Mouse (Mus musculus): ENCODE data around the gene Cbx7. TPM values are rescaled to one million over a fixed set of nuclear protein-coding genes. Genes with fewer than 3 reads are reported as not detected.

The Cbx7 gene
- polyA plus RNA-seq (2012; rRNA removed; ENCODE audit: low replicate concordance), result 26.7 and 34.0 TPM in 2 replicates

GRCm38 (mm10) chr15:79970940-79971339 lies at the start of gene Cbx7:
Cbx7 (minus strand) TSS chr15:79971119.

GRCm38 (mm10) chr15:80014321-80015210 lies 43.6 kb upstream of the Cbx7 start, which contains the start of gene Pdgfb:
Pdgfb (minus strand) TSS chr15:80014977.

GRCm38 (mm10) chr15:79891436-79892212 lies 79.3 kb downstream of the Cbx7 start, which contains the start of gene Apobec3:
Apobec3 (plus strand) TSS chr15:79891659.

Other genes starting within 250 kb of the Cbx7 start
- 90.4 and 103 TPM in 2 replicates for gene Sun2, start 228.6 kb downstream of the Cbx7 start, polyA plus RNA-seq (2012; rRNA removed; ENCODE audit: low replicate concordance)
- 32.6 and 59.1 TPM in 2 replicates for gene Dnal4, start 193.3 kb downstream of the Cbx7 start, polyA plus RNA-seq (2012; rRNA removed; ENCODE audit: low replicate concordance)
- gene Nptxr, start 166.4 kb downstream of the Cbx7 start, polyA plus RNA-seq (2012; rRNA removed; ENCODE audit: low replicate concordance), result 1.6 and 6.3 TPM in 2 replicates
- 0.39 TPM in 1 of 2 replicates, not detected in the other for gene Npcd, start 136.9 kb downstream of the Cbx7 start, polyA plus RNA-seq (2012; rRNA removed; ENCODE audit: low replicate concordance)
- 36.5 and 153 TPM in 2 replicates for gene Cbx6, start 136.4 kb downstream of the Cbx7 start, polyA plus RNA-seq (2012; rRNA removed; ENCODE audit: low replicate concordance)
- gene Apobec3, start 79.5 kb downstream of the Cbx7 start, polyA plus RNA-seq (2012; rRNA removed; ENCODE audit: low replicate concordance), result 41.3 and 41.4 TPM in 2 replicates
- gene Pdgfb, start 43.9 kb upstream of the Cbx7 start, polyA plus RNA-seq (2012; rRNA removed; ENCODE audit: low replicate concordance), result 35.6 and 65.6 TPM in 2 replicates
- gene Syngr1, start 120.2 kb upstream of the Cbx7 start, polyA plus RNA-seq (2012; rRNA removed; ENCODE audit: low replicate concordance), result 31.1 and 39.3 TPM in 2 replicates
- 384 and 934 TPM in 2 replicates for gene Rpl3, start 120.7 kb upstream of the Cbx7 start, polyA plus RNA-seq (2012; rRNA removed; ENCODE audit: low replicate concordance)
- gene Tab1, start 162.0 kb upstream of the Cbx7 start, polyA plus RNA-seq (2012; rRNA removed; ENCODE audit: low replicate concordance), result 15.8 and 28.1 TPM in 2 replicates
- gene Mgat3, start 202.6 kb upstream of the Cbx7 start, polyA plus RNA-seq (2012; rRNA removed; ENCODE audit: low replicate concordance), result 1.7 and 12.3 TPM in 2 replicates